ENCODE assay signal across 8 mouse cellular contexts in genomic region chr16:30790036-30790435, GRCm38 (mm10).
DNase-seq lines count a peak whose midpoint lies in the region; ATAC-seq and TF ChIP-seq lines count a peak whose summit lies in the region.

No protein-coding gene starts in this region.

- H3K27ac ChIP-seq in embryonic facial prominence, embryonic 14.5 days (replicated peaks; ENCODE audit: low read depth, low read length) = peak overlapping the region; percentile 71
- peak overlapping the region; percentile 73; the same call in 1 of the 2 replicates for H3K27ac ChIP-seq in hindbrain, embryonic 13.5 days
- H3K27ac ChIP-seq in limb, embryonic 15.5 days = peak overlapping the region; percentile 88
- 0 out of 2 replicates have a peak overlapping the region, but pooled peaks have one; percentile 55 for H3K27ac ChIP-seq in midbrain, postnatal 0 days (ENCODE audit: low read depth, low read length)

- H3K4me2 ChIP-seq in embryonic facial prominence, embryonic 14.5 days (ENCODE audit: low read depth, low read length) = peak overlapping the region; percentile 22; the same call in 1 of the 2 replicates
- no peak overlapping the region for H3K4me2 ChIP-seq in hindbrain, embryonic 13.5 days
- H3K4me2 ChIP-seq in limb, embryonic 15.5 days = peak overlapping the region; percentile 24; the same call in 1 of the 2 replicates
- no peak overlapping the region for H3K4me2 ChIP-seq in midbrain, postnatal 0 days (ENCODE audit: low read depth, low read length, poor library complexity, severe bottlenecking)

- 0 out of 2 replicates have a peak overlapping the region, but pooled peaks have one; percentile 11 for H3K9ac ChIP-seq in embryonic facial prominence, embryonic 14.5 days (ENCODE audit: low read depth, low read length)
- peak overlapping the region; percentile 46; the same call in 1 of the 2 replicates for H3K9ac ChIP-seq in hindbrain, embryonic 13.5 days
- no peak overlapping the region for H3K9ac ChIP-seq in limb, embryonic 15.5 days
- no peak overlapping the region for H3K9ac ChIP-seq in midbrain, postnatal 0 days (replicated peaks; ENCODE audit: low read length, poor library complexity, severe bottlenecking)

- H3K4me3 ChIP-seq in embryonic facial prominence, embryonic 14.5 days (ENCODE audit: low read depth, low read length) = no peak overlapping the region
- no peak overlapping the region for H3K4me3 ChIP-seq in hindbrain, embryonic 13.5 days
- H3K4me3 ChIP-seq in limb, embryonic 15.5 days = no peak overlapping the region
- H3K4me3 ChIP-seq in midbrain, postnatal 0 days (ENCODE audit: low read depth, low read length) = no peak overlapping the region

- H3K4me1 ChIP-seq in embryonic facial prominence, embryonic 14.5 days (ENCODE audit: control insufficient read depth, insufficient read depth, low read length) = peaks cover 30% of the 10 kb centered on the region
- peaks cover 40% of the 10 kb centered on the region for H3K4me1 ChIP-seq in hindbrain, embryonic 13.5 days (replicated peaks)
- H3K4me1 ChIP-seq in limb, embryonic 15.5 days = peaks cover 29% of the 10 kb centered on the region
- peaks cover 9% of the 10 kb centered on the region for H3K4me1 ChIP-seq in midbrain, postnatal 0 days (ENCODE audit: insufficient read depth, low read length)

- H3K9me3 ChIP-seq in embryonic facial prominence, embryonic 14.5 days (ENCODE audit: control insufficient read depth, low read length) = no peaks in the 10 kb centered on the region
- H3K9me3 ChIP-seq in hindbrain, embryonic 13.5 days = no peaks in the 10 kb centered on the region
- no peaks in the 10 kb centered on the region for H3K9me3 ChIP-seq in limb, embryonic 15.5 days
- no peaks in the 10 kb centered on the region for H3K9me3 ChIP-seq in midbrain, postnatal 0 days (ENCODE audit: low read length)

- ATAC-seq in embryonic facial prominence, embryonic 14.5 days (ENCODE audit: low read depth) = peak; percentile 63; the same call in 1 of the 2 replicates
- no peak for ATAC-seq in hindbrain, embryonic 13.5 days (ENCODE audit: low FRiP score)
- peak; percentile 72; the same call in 1 of the 2 replicates for ATAC-seq in limb, embryonic 15.5 days (ENCODE audit: insufficient number of reproducible peaks, low FRiP score, low TSS enrichment, low read depth)
- no peak for ATAC-seq in midbrain, postnatal 0 days (ENCODE audit: low FRiP score)

- H3K27me3 ChIP-seq in embryonic facial prominence, embryonic 14.5 days (replicated peaks; ENCODE audit: control insufficient read depth, insufficient read depth, low read length) = no peaks in the 10 kb centered on the region
- H3K27me3 ChIP-seq in hindbrain, embryonic 13.5 days = no peaks in the 10 kb centered on the region
- no peaks in the 10 kb centered on the region for H3K27me3 ChIP-seq in limb, embryonic 15.5 days
- no peaks in the 10 kb centered on the region for H3K27me3 ChIP-seq in midbrain, postnatal 0 days (ENCODE audit: insufficient read depth, low read length)

- no peak for TF ChIP-seq CTCF in midbrain, postnatal 0 days (IDR thresholded peaks at IDR 0.05)

- no peaks in the 10 kb centered on the region for H3K36me3 ChIP-seq in embryonic facial prominence, embryonic 14.5 days (ENCODE audit: control insufficient read depth, insufficient read depth, low read length)
- no peaks in the 10 kb centered on the region for H3K36me3 ChIP-seq in hindbrain, embryonic 13.5 days
- H3K36me3 ChIP-seq in limb, embryonic 15.5 days = no peaks in the 10 kb centered on the region
- no peaks in the 10 kb centered on the region for H3K36me3 ChIP-seq in midbrain, postnatal 0 days (ENCODE audit: insufficient read depth, low read length)

- 33% methylated on average over 3 of the region's 3 CpGs for WGBS in embryonic facial prominence, embryonic 14.5 days
- 55% methylated on average over 3 of the region's 3 CpGs for WGBS in hindbrain, embryonic 13.5 days
- WGBS in limb, embryonic 15.5 days = 22% methylated on average over 3 of the region's 3 CpGs
- WGBS in midbrain, postnatal 0 days = 46% methylated on average over 3 of the region's 3 CpGs

- DNase-seq in cerebellum, adult 9-10 months = peak; percentile 17
- no peak for DNase-seq in cerebellum, postnatal 4 days (ENCODE audit: low spot score in 2 of 2)
- peak; percentile 74 for DNase-seq in embryonic facial prominence, embryonic 14.5 days (ENCODE audit: low spot score)
- DNase-seq in midbrain, postnatal 0 days (ENCODE audit: low spot score) = peak; percentile 47
- no peak for DNase-seq in retina, postnatal 1 day
- DNase-seq in layer of hippocampus, postnatal 36 days = no peak

Comparison
In these comparisons a context has a peak if more than half of its experiments do, and no peak if none do; other contexts are left out.
1. DNase-seq: peak in cerebellum, adult 9-10 months (single experiment), embryonic facial prominence, embryonic 14.5 days (single experiment) and midbrain, postnatal 0 days (single experiment); none in cerebellum, postnatal 4 days (0 of 2), retina, postnatal 1 day (single experiment) and layer of hippocampus, postnatal 36 days (0 of 2).
2. ATAC-seq: peak in embryonic facial prominence, embryonic 14.5 days (single experiment) and limb, embryonic 15.5 days (single experiment); none in hindbrain, embryonic 13.5 days (single experiment) and midbrain, postnatal 0 days (single experiment).
3. H3K4me2 ChIP-seq: peak in embryonic facial prominence, embryonic 14.5 days (single experiment) and limb, embryonic 15.5 days (single experiment); none in hindbrain, embryonic 13.5 days (single experiment) and midbrain, postnatal 0 days (single experiment).
4. H3K9ac ChIP-seq: peak in embryonic facial prominence, embryonic 14.5 days (single experiment) and hindbrain, embryonic 13.5 days (single experiment); none in limb, embryonic 15.5 days (single experiment) and midbrain, postnatal 0 days (single experiment).
5. Peak in every context shown above with its lines, with median percentiles within 50 percentile points of each other: H3K27ac ChIP-seq.